Mouse (Mus musculus): ENCODE results near the gene Dguok. TPM values are rescaled to one million over a fixed set of nuclear protein-coding genes. Genes with fewer than 3 reads are reported as not detected.
A peak's percentile ranks its signal among the peaks of the same experiment; 100 is the strongest.

The Dguok gene
- polyA plus RNA-seq, 1 experiment from 2014 or later = 69.7 TPM

- peak; percentile 88 for DNase-seq
- H3K4me1 ChIP-seq (ENCODE audit: insufficient read depth) = peaks cover 7% of the 10 kb centered on the region; the same call in 1 of the 2 replicates
- H3K9ac ChIP-seq = no peak overlapping the region
- no peak overlapping the region for H3K4me2 ChIP-seq
- H3K4me3 ChIP-seq (ENCODE audit: low read depth, low read length) = no peak overlapping the region
- H3K27ac ChIP-seq (ENCODE audit: low read depth) = peak overlapping the region; percentile 68; the same call in 1 of the 2 replicates
- WGBS = 56% methylated on average over 4 of the region's 4 CpGs
- no peaks in the 10 kb centered on the region for H3K9me3 ChIP-seq (ENCODE audit: low read depth, low read length)
- TF ChIP-seq CTCF (IDR thresholded peaks at IDR 0.05; ENCODE audit: low read depth) = no peak
- no peaks in the 10 kb centered on the region for H3K27me3 ChIP-seq (ENCODE audit: insufficient read depth, low read length)
- peak; percentile 82 for ATAC-seq (ENCODE audit: insufficient read depth)
- H3K36me3 ChIP-seq (ENCODE audit: insufficient read depth) = peaks cover 82% of the 10 kb centered on the region
Observed at GRCm38 (mm10) chr6:83485854-83486253, 20.9 kb downstream of the Dguok start.

DNA sequence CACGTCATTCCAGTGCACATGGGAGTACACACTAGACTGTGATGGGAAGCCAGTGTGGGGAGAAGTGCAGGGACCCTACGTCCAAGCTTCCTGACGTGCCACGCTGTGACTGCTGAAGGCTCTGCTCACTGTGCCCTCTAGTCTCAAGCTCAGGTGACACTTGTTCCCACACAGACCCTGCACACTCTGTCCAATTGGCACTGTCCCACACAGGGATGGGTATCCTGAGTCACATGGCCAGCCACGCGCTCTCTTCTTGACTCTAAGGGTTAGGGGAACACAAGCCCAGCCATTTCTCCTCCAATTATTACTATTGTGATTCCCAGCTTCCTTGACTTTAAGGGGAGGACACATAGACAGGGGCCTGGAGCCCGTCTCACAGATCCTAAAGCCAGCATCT lies 23.0 kb downstream of the Dguok start:
- Histone ChIP-seq H3K4me3 (ENCODE audit: low read depth, low read length) (no peak overlapping the region), H3K27ac (ENCODE audit: low read depth) (no peak overlapping the region), H3K36me3 (ENCODE audit: insufficient read depth) (peaks cover 75% of the 10 kb centered on the region), H3K27me3 (ENCODE audit: insufficient read depth, low read length) (no peaks in the 10 kb centered on the region), H3K4me1 (ENCODE audit: insufficient read depth) (peaks cover 7% of the 10 kb centered on the region; the same call in 1 of the 2 replicates), H3K9me3 (ENCODE audit: low read depth, low read length) (no peaks in the 10 kb centered on the region), H3K4me2 (no peak overlapping the region), H3K9ac (no peak overlapping the region; the same call in 1 of the 2 replicates)
- DNase-seq (no peak), ATAC-seq (ENCODE audit: insufficient read depth) (no peak)
- no peak for TF ChIP-seq CTCF (IDR thresholded peaks at IDR 0.05; ENCODE audit: low read depth)
- 91% methylated on average over 7 of the region's 7 CpGs for WGBS

- peak; percentile 19; the same call in 1 of the 2 replicates for ATAC-seq (ENCODE audit: insufficient read depth)
- Histone ChIP-seq H3K9me3 (ENCODE audit: low read depth, low read length) (no peaks in the 10 kb centered on the region), H3K36me3 (ENCODE audit: insufficient read depth) (peaks cover 67% of the 10 kb centered on the region), H3K4me3 (ENCODE audit: low read depth, low read length) (no peak overlapping the region), H3K4me1 (ENCODE audit: insufficient read depth) (peaks cover 7% of the 10 kb centered on the region; the same call in 1 of the 2 replicates), H3K9ac (no peak overlapping the region), H3K4me2 (no peak overlapping the region), H3K27ac (ENCODE audit: low read depth) (peak overlapping the region; percentile 15; the same call in 1 of the 2 replicates), H3K27me3 (ENCODE audit: insufficient read depth, low read length) (no peaks in the 10 kb centered on the region)
- WGBS = 26% methylated on average over 10 of the region's 10 CpGs
- no peak for TF ChIP-seq CTCF (IDR thresholded peaks at IDR 0.05; ENCODE audit: low read depth)
- peak; percentile 62 for DNase-seq
Observed at GRCm38 (mm10) chr6:83482418-83483085, 24.2 kb downstream of the Dguok start.

- Histone ChIP-seq H3K4me3 (ENCODE audit: low read depth, low read length) (no peak overlapping the region), H3K4me1 (ENCODE audit: insufficient read depth) (peaks cover 7% of the 10 kb centered on the region; the same call in 1 of the 2 replicates), H3K9ac (no peak overlapping the region), H3K27me3 (ENCODE audit: insufficient read depth, low read length) (no peaks in the 10 kb centered on the region), H3K9me3 (ENCODE audit: low read depth, low read length) (no peaks in the 10 kb centered on the region), H3K4me2 (no peak overlapping the region), H3K27ac (ENCODE audit: low read depth) (no peak overlapping the region), H3K36me3 (ENCODE audit: insufficient read depth) (peaks cover 51% of the 10 kb centered on the region)
- no peak for ATAC-seq (ENCODE audit: insufficient read depth)
- WGBS = 82% methylated on average over 6 of the region's 6 CpGs
- DNase-seq = no peak
- no peak for TF ChIP-seq CTCF (IDR thresholded peaks at IDR 0.05; ENCODE audit: low read depth)
Observed at GRCm38 (mm10) chr6:83480019-83480655, 26.6 kb downstream of the Dguok start.

- Histone ChIP-seq H3K9ac (no peak overlapping the region), H3K4me3 (ENCODE audit: low read depth, low read length) (no peak overlapping the region), H3K9me3 (ENCODE audit: low read depth, low read length) (no peaks in the 10 kb centered on the region), H3K27ac (ENCODE audit: low read depth) (no peak overlapping the region), H3K4me1 (ENCODE audit: insufficient read depth) (peaks cover 7% of the 10 kb centered on the region; the same call in 1 of the 2 replicates), H3K27me3 (ENCODE audit: insufficient read depth, low read length) (no peaks in the 10 kb centered on the region), H3K36me3 (ENCODE audit: insufficient read depth) (peaks cover 41% of the 10 kb centered on the region), H3K4me2 (no peak overlapping the region)
- WGBS = 61% methylated on average over 2 of the region's 2 CpGs
- ATAC-seq (ENCODE audit: insufficient read depth) = no peak
- DNase-seq = no peak
- no peak for TF ChIP-seq CTCF (IDR thresholded peaks at IDR 0.05; ENCODE audit: low read depth)
Observed at GRCm38 (mm10) chr6:83479193-83479592, 27.6 kb downstream of the Dguok start.

GRCm38 (mm10) chr6:83478628-83479027 lies 28.1 kb downstream of the Dguok start:
- TF ChIP-seq CTCF (IDR thresholded peaks at IDR 0.05; ENCODE audit: low read depth) = no peak
- H3K27ac ChIP-seq (ENCODE audit: low read depth) = no peak overlapping the region
- 93% methylated on average over 7 of the region's 7 CpGs for WGBS
- peaks cover 7% of the 10 kb centered on the region; the same call in 1 of the 2 replicates for H3K4me1 ChIP-seq (ENCODE audit: insufficient read depth)
- DNase-seq = no peak
- no peak overlapping the region for H3K9ac ChIP-seq
- H3K36me3 ChIP-seq (ENCODE audit: insufficient read depth) = peaks cover 38% of the 10 kb centered on the region
- H3K27me3 ChIP-seq (ENCODE audit: insufficient read depth, low read length) = no peaks in the 10 kb centered on the region
- no peaks in the 10 kb centered on the region for H3K9me3 ChIP-seq (ENCODE audit: low read depth, low read length)
- ATAC-seq (ENCODE audit: insufficient read depth) = no peak
- no peak overlapping the region for H3K4me3 ChIP-seq (ENCODE audit: low read depth, low read length)
- H3K4me2 ChIP-seq = no peak overlapping the region

- Histone ChIP-seq H3K4me2 (no peak overlapping the region), H3K9me3 (ENCODE audit: low read depth, low read length) (no peaks in the 10 kb centered on the region), H3K27ac (ENCODE audit: low read depth) (no peak overlapping the region), H3K27me3 (ENCODE audit: insufficient read depth, low read length) (no peaks in the 10 kb centered on the region), H3K36me3 (ENCODE audit: insufficient read depth) (peaks cover 38% of the 10 kb centered on the region), H3K4me3 (ENCODE audit: low read depth, low read length) (no peak overlapping the region), H3K9ac (no peak overlapping the region), H3K4me1 (ENCODE audit: insufficient read depth) (peaks cover 7% of the 10 kb centered on the region; the same call in 1 of the 2 replicates)
- 66% methylated on average over 4 of the region's 4 CpGs for WGBS
- peak; percentile 39 for DNase-seq
- peak; percentile 31; the same call in 1 of the 2 replicates for TF ChIP-seq CTCF (IDR thresholded peaks at IDR 0.05; ENCODE audit: low read depth)
- no peak for ATAC-seq (ENCODE audit: insufficient read depth)
Observed at GRCm38 (mm10) chr6:83478217-83478616, 28.6 kb downstream of the Dguok start.
